Mouse (Mus musculus) heart, adult 2 months (tissue): ENCODE measurements at regions not wholly inside any gene's neighbourhood (a gene's known extent, or its start where the extent isn't known, plus 50 kb on each side); places are given as distances from the start of the nearest gene placed in this dataset.

Source experiments
- DNase-seq, 2 experiments: peaks; one replicate each; pipeline ENCODE4 v3.0.0; 2021
- H3K27ac ChIP-seq: fragments of 200-600 bp; 2 replicates; pipeline ENCODE4 v1.8.1; 2022
- H3K27me3 ChIP-seq: fragments of 200-500 bp; 2 replicates; pipeline ENCODE4 v1.6.1; 2012; ENCODE audit warnings: mild to moderate bottlenecking, low read length, inconsistent platforms, mixed read lengths; ENCODE audit not compliant: control insufficient read depth, insufficient read depth
- H3K36me3 ChIP-seq: fragments of 200-500 bp; 2 replicates; pipeline ENCODE4 v1.6.1; 2012; ENCODE audit warnings: low read length, inconsistent platforms; ENCODE audit not compliant: control insufficient read depth, insufficient read depth
- H3K4me1 ChIP-seq: fragments of 200-500 bp; 2 replicates; pipeline ENCODE4 v1.6.1; 2011; ENCODE audit warnings: low read length; ENCODE audit not compliant: control insufficient read depth, insufficient read depth
- H3K4me3 ChIP-seq: fragments of 200-600 bp; 2 replicates; pipeline ENCODE4 v1.8.1; 2022
- H3K79me2 ChIP-seq: fragments of 200-500 bp; replicated peaks from 2 replicates; pipeline ENCODE4 v1.6.1; 2012; ENCODE audit warnings: mild to moderate bottlenecking, inconsistent platforms, low read length, moderate library complexity, mixed read lengths; ENCODE audit not compliant: control insufficient read depth, insufficient read depth
- H3K9ac ChIP-seq: fragments of 200-500 bp; 2 replicates; pipeline ENCODE4 v1.6.1; 2012; ENCODE audit warnings: low read depth, mild to moderate bottlenecking, control low read depth, inconsistent platforms, low read length, mixed read lengths
- CTCF ChIP-seq: fragments of 200-600 bp; IDR thresholded peaks from 2 replicates; pipeline ENCODE4 v1.8.1; 2022; ENCODE audit warnings: antibody characterized with exemption, mild to moderate bottlenecking, moderate library complexity
- EP300 ChIP-seq: fragments of 200-500 bp; IDR thresholded peaks from 2 replicates; pipeline ENCODE4 v1.6.1; 2011; ENCODE audit warnings: low read depth, low read length, control low read depth; ENCODE audit not compliant: insufficient read depth
- POLR2A ChIP-seq: fragments of 200-500 bp; IDR thresholded peaks from 2 replicates; pipeline ENCODE4 v1.6.1; 2011; ENCODE audit warnings: mild to moderate bottlenecking, low read depth, low read length, control low read depth; ENCODE audit not compliant: insufficient read depth
- WGBS: fragments of 180-500 bp; shearing (Covaris S2); methylation state at CpG from one replicate; pipeline ENCODE4 v1.1.7; 2018; 5-methylcytosine and 5-hydroxymethylcytosine counted together
- intact Hi-C: fragments of 180-260 bp; cut with DNase I; formaldehyde crosslinking; loops from one replicate; pipeline ENCODE4 v1.15.1; 2025

- WGBS: 50% methylated on average over 2 of the region's 2 CpGs
- H3K4me1 ChIP-seq: peaks cover 2% of the 10 kb centered on the region
- DNase-seq: no peak
- TF ChIP-seq CTCF (no peak), EP300 (no peak), POLR2A (no peak)
- H3K4me3 ChIP-seq: no peak overlapping the region
- intact Hi-C loops: no loop called here
- H3K27ac ChIP-seq: no peak overlapping the region
- no peak overlapping the region for H3K9ac ChIP-seq
- H3K27me3 ChIP-seq: no peaks in the 10 kb centered on the region
- H3K36me3 ChIP-seq: no peaks in the 10 kb centered on the region
- H3K79me2 ChIP-seq: no peaks in the 10 kb centered on the region
Observed at GRCm38 (mm10) chr6:93398551-93398950, 455.3 kb upstream of the Adamts9 start.

DNA sequence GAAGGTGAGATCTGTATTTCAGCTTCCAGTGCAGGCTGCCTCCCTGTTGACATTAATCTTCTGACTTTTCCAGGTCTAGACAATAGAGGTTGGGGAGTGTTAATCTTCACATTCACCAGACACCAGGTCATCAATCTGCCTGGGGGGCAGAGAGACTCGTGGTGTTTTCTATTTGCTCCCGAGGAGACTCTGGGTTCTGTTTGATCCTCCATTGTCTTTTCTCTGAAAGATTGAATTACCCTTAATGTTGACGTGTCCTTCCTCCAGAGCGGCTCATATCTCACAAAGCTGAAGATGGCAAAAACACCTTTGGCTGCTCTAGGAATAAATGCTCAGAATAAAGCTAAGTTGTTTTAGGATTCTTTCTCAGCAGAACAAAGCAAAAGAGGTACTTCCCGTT lies 453.8 kb upstream of the Adamts9 start:
- Histone ChIP-seq H3K9ac (no peak overlapping the region), H3K79me2 (no peaks in the 10 kb centered on the region), H3K27ac (no peak overlapping the region), H3K4me3 (no peak overlapping the region), H3K4me1 (peaks cover 2% of the 10 kb centered on the region), H3K27me3 (no peaks in the 10 kb centered on the region), H3K36me3 (no peaks in the 10 kb centered on the region)
- DNase-seq: no peak
- intact Hi-C loops: no loop called here
- 60% methylated on average over 5 of the region's 5 CpGs for WGBS
- TF ChIP-seq EP300 (no peak), CTCF (no peak), POLR2A (no peak)

- DNase-seq: no peak
- H3K27ac ChIP-seq: no peak overlapping the region
- WGBS: 81% methylated on average over 7 of the region's 7 CpGs
- intact Hi-C loops: no loop called here
- no peak overlapping the region for H3K9ac ChIP-seq
- no peaks in the 10 kb centered on the region for H3K36me3 ChIP-seq
- H3K27me3 ChIP-seq: no peaks in the 10 kb centered on the region
- TF ChIP-seq CTCF: no peak
- TF ChIP-seq POLR2A: no peak
- no peak for TF ChIP-seq EP300
- H3K79me2 ChIP-seq: no peaks in the 10 kb centered on the region
- H3K4me1 ChIP-seq: peaks cover 2% of the 10 kb centered on the region
- H3K4me3 ChIP-seq: no peak overlapping the region
Observed at GRCm38 (mm10) chr6:93395952-93396351, 452.7 kb upstream of the Adamts9 start.

DNA sequence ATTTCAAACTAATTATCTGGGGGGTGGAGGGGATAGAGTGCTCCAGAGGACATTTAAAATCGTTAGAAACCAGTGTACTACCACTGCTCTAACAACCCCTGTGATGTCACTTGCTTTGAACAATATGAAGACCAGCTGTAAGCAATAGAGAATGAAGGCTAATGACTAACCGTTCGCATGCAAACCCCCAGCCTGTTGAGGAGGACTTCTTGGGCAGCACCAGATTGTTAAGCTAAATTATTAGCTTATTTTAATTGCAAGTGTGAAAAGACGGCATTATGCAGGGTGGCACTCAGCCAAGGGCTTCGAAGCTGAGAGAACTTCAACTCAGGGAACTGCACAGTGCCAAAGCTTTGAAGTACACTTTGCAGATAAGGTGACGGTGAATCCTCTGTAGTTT lies 452.0 kb upstream of the Adamts9 start:
- H3K79me2 ChIP-seq: no peaks in the 10 kb centered on the region
- intact Hi-C loops: no loop called here
- no peak overlapping the region for H3K27ac ChIP-seq
- no peak for TF ChIP-seq EP300
- no peak for TF ChIP-seq CTCF
- no peak for TF ChIP-seq POLR2A
- H3K4me3 ChIP-seq: no peak overlapping the region
- H3K9ac ChIP-seq: no peak overlapping the region
- peak in 1 of 2 experiments; percentile 13 for DNase-seq
- 41% methylated on average over 6 of the region's 6 CpGs for WGBS
- no peaks in the 10 kb centered on the region for H3K36me3 ChIP-seq
- no peaks in the 10 kb centered on the region for H3K27me3 ChIP-seq
- peaks cover 2% of the 10 kb centered on the region for H3K4me1 ChIP-seq

GRCm38 (mm10) chr6:93393551-93393950 lies 450.3 kb upstream of the Adamts9 start:
- DNase-seq: peak in 1 of 2 experiments; percentile 6

DNA sequence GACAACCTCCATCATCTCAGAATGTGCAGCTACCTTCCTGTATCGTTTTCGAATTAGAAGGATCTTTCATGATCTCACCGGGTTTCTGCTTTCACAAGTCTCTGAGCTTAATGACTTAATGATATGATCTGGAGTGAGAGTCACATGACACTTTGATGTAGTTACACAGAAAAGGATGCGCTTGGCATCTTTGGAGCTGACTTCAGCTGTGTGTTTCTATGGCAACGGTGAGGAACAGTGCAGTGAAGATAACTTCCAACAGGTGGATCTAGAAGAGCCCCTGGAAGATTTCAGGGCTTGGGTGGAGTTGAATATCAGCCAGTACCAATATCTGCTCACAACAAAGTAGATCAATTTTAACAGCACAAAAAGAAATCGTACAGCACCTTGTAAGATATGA lies 449.1 kb upstream of the Adamts9 start:
- Histone ChIP-seq H3K36me3 (no peaks in the 10 kb centered on the region), H3K27ac (no peak overlapping the region), H3K9ac (no peak overlapping the region), H3K4me3 (no peak overlapping the region), H3K27me3 (no peaks in the 10 kb centered on the region), H3K79me2 (no peaks in the 10 kb centered on the region), H3K4me1 (peaks cover 2% of the 10 kb centered on the region)
- intact Hi-C loops: no loop called here
- WGBS: 83% methylated on average over 6 of the region's 6 CpGs
- TF ChIP-seq CTCF: no peak
- TF ChIP-seq EP300: no peak
- no peak for TF ChIP-seq POLR2A
- DNase-seq: no peak

More at GRCm38 (mm10) chr6:93393551-93393950, 450.3 kb upstream of the Adamts9 start:
- Histone ChIP-seq H3K27ac (no peak overlapping the region), H3K4me1 (peaks cover 2% of the 10 kb centered on the region), H3K4me3 (no peak overlapping the region), H3K36me3 (no peaks in the 10 kb centered on the region), H3K9ac (no peak overlapping the region), H3K79me2 (no peaks in the 10 kb centered on the region), H3K27me3 (no peaks in the 10 kb centered on the region)
- TF ChIP-seq POLR2A (no peak), EP300 (no peak), CTCF (no peak)
- intact Hi-C loops: no loop called here
- 62% methylated on average over 5 of the region's 5 CpGs for WGBS

- Histone ChIP-seq H3K79me2 (no peaks in the 10 kb centered on the region), H3K4me3 (no peak overlapping the region), H3K27me3 (no peaks in the 10 kb centered on the region), H3K4me1 (peaks cover 2% of the 10 kb centered on the region), H3K27ac (no peak overlapping the region), H3K36me3 (no peaks in the 10 kb centered on the region), H3K9ac (no peak overlapping the region)
- no peak for DNase-seq
- TF ChIP-seq EP300: no peak
- TF ChIP-seq POLR2A: no peak
- no peak for TF ChIP-seq CTCF
- 87% methylated on average over 5 of the region's 5 CpGs for WGBS
- intact Hi-C loops: no loop called here
Observed at GRCm38 (mm10) chr6:93391166-93391565, 447.9 kb upstream of the Adamts9 start.
